Mouse (Mus musculus): ENCODE results near the gene Cyth1. TPM values are rescaled to one million over a fixed set of nuclear protein-coding genes. Genes with fewer than 3 reads are reported as not detected.

Gene Cyth1
- polyA plus RNA-seq, 1 experiment from 2014 or later, result 24.9 TPM

- Histone ChIP-seq H3K4me3 (no peak overlapping the region), H3K4me1 (replicated peaks) (peaks cover 6% of the 10 kb centered on the region), H3K36me3 (no peaks in the 10 kb centered on the region), H3K27ac (replicated peaks) (no peak overlapping the region), H3K4me2 (no peak overlapping the region), H3K9ac (no peak overlapping the region), H3K27me3 (no peaks in the 10 kb centered on the region), H3K9me3 (no peaks in the 10 kb centered on the region)
- ATAC-seq (ENCODE audit: low FRiP score, low read depth), result no peak
- 82% methylated on average over 10 of the region's 10 CpGs for WGBS
These were observed 107.4 kb downstream of the Cyth1 start for GRCm38 (mm10) chr11:118140771-118141565.

GRCm38 (mm10) chr11:118138347-118138746 is 110.0 kb downstream of the Cyth1 start:
- 97% methylated on average over 6 of the region's 6 CpGs for whole genome bisulfite sequencing
- ATAC-seq (ENCODE audit: low FRiP score, low read depth), result no peak

GRCm38 (mm10) chr11:118136172-118136632 is 112.2 kb downstream of the Cyth1 start:
- Histone ChIP-seq H3K4me2 (no peak overlapping the region), H3K36me3 (no peaks in the 10 kb centered on the region), H3K27ac (replicated peaks) (no peak overlapping the region), H3K4me3 (no peak overlapping the region), H3K27me3 (no peaks in the 10 kb centered on the region), H3K9ac (no peak overlapping the region), H3K9me3 (no peaks in the 10 kb centered on the region), H3K4me1 (replicated peaks) (peaks cover 13% of the 10 kb centered on the region)
- no peak for ATAC-seq (ENCODE audit: low FRiP score, low read depth)
- 32% methylated on average over 5 of the region's 5 CpGs for WGBS

More at GRCm38 (mm10) chr11:118138347-118138746, 110.0 kb downstream of the Cyth1 start:
- Histone ChIP-seq H3K27me3 (no peaks in the 10 kb centered on the region), H3K9me3 (no peaks in the 10 kb centered on the region), H3K4me2 (no peak overlapping the region), H3K4me1 (replicated peaks) (peaks cover 13% of the 10 kb centered on the region), H3K4me3 (no peak overlapping the region), H3K27ac (replicated peaks) (no peak overlapping the region), H3K9ac (no peak overlapping the region), H3K36me3 (no peaks in the 10 kb centered on the region)

GRCm38 (mm10) chr11:118135271-118135670 is 113.1 kb downstream of the Cyth1 start:
- no peaks in the 10 kb centered on the region for H3K36me3 ChIP-seq
- no peak overlapping the region for H3K27ac ChIP-seq (replicated peaks)
- no peak overlapping the region for H3K4me3 ChIP-seq
- H3K9me3 ChIP-seq, result no peaks in the 10 kb centered on the region
- no peak for ATAC-seq (ENCODE audit: low FRiP score, low read depth)
- no peak overlapping the region for H3K4me2 ChIP-seq
- peaks cover 13% of the 10 kb centered on the region for H3K4me1 ChIP-seq (replicated peaks)
- WGBS, result 83% methylated on average over 6 of the region's 6 CpGs
- no peaks in the 10 kb centered on the region for H3K27me3 ChIP-seq
- no peak overlapping the region for H3K9ac ChIP-seq

- H3K4me2 ChIP-seq, result no peak overlapping the region
- peak overlapping the region; percentile 16; the same call in 1 of the 2 replicates for H3K27ac ChIP-seq (replicated peaks)
- no peak overlapping the region for H3K4me3 ChIP-seq
- 0 out of 2 replicates have a peak, but pooled peaks have one; percentile 19 for ATAC-seq (ENCODE audit: low FRiP score, low read depth)
- H3K36me3 ChIP-seq, result no peaks in the 10 kb centered on the region
- H3K9me3 ChIP-seq, result no peaks in the 10 kb centered on the region
- WGBS, result 33% methylated on average over 4 of the region's 4 CpGs
- H3K27me3 ChIP-seq, result no peaks in the 10 kb centered on the region
- no peak overlapping the region for H3K9ac ChIP-seq
- H3K4me1 ChIP-seq (replicated peaks), result peaks cover 13% of the 10 kb centered on the region
These were observed 114.6 kb downstream of the Cyth1 start for GRCm38 (mm10) chr11:118133752-118134169.

GRCm38 (mm10) chr11:118133133-118133751 is 115.2 kb downstream of the Cyth1 start:
- 62% methylated on average over 9 of the region's 9 CpGs for WGBS
- Histone ChIP-seq H3K9ac (no peak overlapping the region), H3K4me3 (no peak overlapping the region), H3K9me3 (no peaks in the 10 kb centered on the region), H3K4me1 (replicated peaks) (peaks cover 13% of the 10 kb centered on the region), H3K36me3 (no peaks in the 10 kb centered on the region), H3K27me3 (no peaks in the 10 kb centered on the region), H3K27ac (replicated peaks) (0 out of 2 replicates have a peak overlapping the region, but pooled peaks have one; percentile 16), H3K4me2 (no peak overlapping the region)
- peak; percentile 51; the same call in 1 of the 2 replicates for ATAC-seq (ENCODE audit: low FRiP score, low read depth)

GRCm38 (mm10) chr11:118132136-118132535 is 116.3 kb downstream of the Cyth1 start:
- Histone ChIP-seq H3K36me3 (no peaks in the 10 kb centered on the region), H3K27me3 (no peaks in the 10 kb centered on the region), H3K4me1 (replicated peaks) (peaks cover 13% of the 10 kb centered on the region), H3K27ac (replicated peaks) (no peak overlapping the region), H3K9me3 (no peaks in the 10 kb centered on the region), H3K4me3 (no peak overlapping the region), H3K9ac (no peak overlapping the region), H3K4me2 (no peak overlapping the region)
- no peak for ATAC-seq (ENCODE audit: low FRiP score, low read depth)
- WGBS, result 76% methylated on average over 8 of the region's 8 CpGs

- Histone ChIP-seq H3K27me3 (no peaks in the 10 kb centered on the region), H3K4me3 (no peak within 1 kb of the TSS), H3K36me3 (no peaks in the 10 kb centered on the region), H3K9ac (no peak within 1 kb of the TSS), H3K4me2 (no peak within 1 kb of the TSS), H3K9me3 (no peaks in the 10 kb centered on the region), H3K4me1 (replicated peaks) (peaks cover 13% of the 10 kb centered on the region), H3K27ac (replicated peaks) (no peak within 1 kb of the TSS)
- WGBS, result 87% methylated on average over 7 of the region's 7 CpGs
- ATAC-seq (ENCODE audit: low FRiP score, low read depth), result no peak
These were observed 117.9 kb downstream of the Cyth1 start, which contains the start of gene Dnah17 for GRCm38 (mm10) chr11:118130534-118130933. Gene Dnah17, minus strand, starts transcription at chr11:118130634.

- 90% methylated on average over 2 of the region's 2 CpGs for WGBS
These were observed 118.6 kb downstream of the Cyth1 start for GRCm38 (mm10) chr11:118129812-118130211.

GRCm38 (mm10) chr11:118121592-118121991 is 126.8 kb downstream of the Cyth1 start:
- H3K27me3 ChIP-seq, result no peaks in the 10 kb centered on the region
- no peak overlapping the region for H3K9ac ChIP-seq
- no peak overlapping the region for H3K4me2 ChIP-seq
- H3K9me3 ChIP-seq, result no peaks in the 10 kb centered on the region
- no peak for ATAC-seq (ENCODE audit: low FRiP score, low read depth)
- WGBS, result 92% methylated on average over 11 of the region's 11 CpGs
- no peak overlapping the region for H3K4me3 ChIP-seq
- no peak overlapping the region for H3K27ac ChIP-seq (replicated peaks)
- H3K36me3 ChIP-seq, result no peaks in the 10 kb centered on the region
- no peaks in the 10 kb centered on the region for H3K4me1 ChIP-seq (replicated peaks)

More at GRCm38 (mm10) chr11:118129812-118130211, 118.6 kb downstream of the Cyth1 start:
- H3K27me3 ChIP-seq, result no peaks in the 10 kb centered on the region
- no peak overlapping the region for H3K4me2 ChIP-seq
- H3K27ac ChIP-seq (replicated peaks), result no peak overlapping the region
- H3K9me3 ChIP-seq, result no peaks in the 10 kb centered on the region
- no peaks in the 10 kb centered on the region for H3K36me3 ChIP-seq
- H3K4me1 ChIP-seq (replicated peaks), result peaks cover 13% of the 10 kb centered on the region
- no peak overlapping the region for H3K9ac ChIP-seq
- no peak for ATAC-seq (ENCODE audit: low FRiP score, low read depth)
- H3K4me3 ChIP-seq, result no peak overlapping the region

- WGBS, result 89% methylated on average over 8 of the region's 8 CpGs
These were observed 129.6 kb downstream of the Cyth1 start for GRCm38 (mm10) chr11:118118777-118119176.

GRCm38 (mm10) chr11:118114581-118115110 is 133.7 kb downstream of the Cyth1 start:
- Histone ChIP-seq H3K27me3 (no peaks in the 10 kb centered on the region), H3K4me1 (replicated peaks) (no peaks in the 10 kb centered on the region), H3K9me3 (no peaks in the 10 kb centered on the region), H3K9ac (no peak overlapping the region), H3K27ac (replicated peaks) (no peak overlapping the region), H3K4me2 (no peak overlapping the region), H3K4me3 (no peak overlapping the region), H3K36me3 (no peaks in the 10 kb centered on the region)
- no peak for ATAC-seq (ENCODE audit: low FRiP score, low read depth)
- 80% methylated on average over 8 of the region's 8 CpGs for WGBS

More at GRCm38 (mm10) chr11:118118777-118119176, 129.6 kb downstream of the Cyth1 start:
- Histone ChIP-seq H3K27ac (replicated peaks) (no peak overlapping the region), H3K4me2 (no peak overlapping the region), H3K4me3 (no peak overlapping the region), H3K9me3 (no peaks in the 10 kb centered on the region), H3K4me1 (replicated peaks) (no peaks in the 10 kb centered on the region), H3K36me3 (no peaks in the 10 kb centered on the region), H3K27me3 (no peaks in the 10 kb centered on the region), H3K9ac (no peak overlapping the region)
- ATAC-seq (ENCODE audit: low FRiP score, low read depth), result no peak
